Mouse (Mus musculus) CH12.LX (cell line): ENCODE measurements around the gene Mlh1. TPM values are rescaled to one million over a fixed set of nuclear protein-coding genes. Genes with fewer than 3 reads are reported as not detected.

Experiments
- DNase-seq: peaks from one replicate; pipeline ENCODE4 v3.0.0-alpha.2; 2013; ENCODE audit errors: extremely low read depth
- H3K27ac ChIP-seq: 2 replicates; pipeline ENCODE4 v1.5.1; 2012; ENCODE audit warnings: low read depth, mild to moderate bottlenecking, control low read depth, moderate library complexity; ENCODE audit not compliant: insufficient read depth
- H3K27me3 ChIP-seq: replicated peaks from 2 replicates; pipeline ENCODE3; 2012; ENCODE audit warnings: inconsistent platforms
- H3K36me3 ChIP-seq, 2 experiments: replicated peaks in 1 of 2; 2 replicates each; pipeline versions ENCODE3 to v1.6.1; 2012; ENCODE audit warnings: inconsistent platforms in 1 of 2, low read length in 1 of 2, mild to moderate bottlenecking in 1 of 2, mixed read lengths in 1 of 2, moderate library complexity in 1 of 2; ENCODE audit not compliant: control insufficient read depth in 1 of 2, insufficient read depth in 1 of 2
- H3K4me1 ChIP-seq, 2 experiments: 2 replicates each; pipeline ENCODE4 v1.6.1; 2012; ENCODE audit warnings: inconsistent platforms in 1 of 2, moderate library complexity in 1 of 2; ENCODE audit not compliant: insufficient read depth in 2 of 2, control insufficient read depth in 1 of 2
- H3K4me2 ChIP-seq: 2 replicates; pipeline ENCODE4 v1.6.1; 2012; ENCODE audit warnings: low read depth, mild to moderate bottlenecking, control low read depth; ENCODE audit not compliant: poor library complexity, insufficient read depth, severe bottlenecking
- H3K4me3 ChIP-seq, 3 experiments: fragments of 150-350 bp in 1 of 3; sonication (generic) in 1 of 3; replicated peaks in 1 of 3; 2 replicates each; pipeline versions ENCODE3 to v1.5.1; 2011 to 2012; ENCODE audit warnings: low read depth in 2 of 3, low read length in 2 of 3, mild to moderate bottlenecking in 2 of 3, moderate library complexity in 2 of 3, control low read depth in 1 of 3, improper control_type of control experiment in 1 of 3, inconsistent platforms in 1 of 3, mixed read lengths in 1 of 3; ENCODE audit not compliant: poor library complexity in 1 of 3
- H3K79me2 ChIP-seq: replicated peaks from 2 replicates; pipeline ENCODE4 v1.6.1; 2012; ENCODE audit warnings: mild to moderate bottlenecking, moderate library complexity; ENCODE audit not compliant: control insufficient read depth, poor library complexity, insufficient read depth, severe bottlenecking; ENCODE audit errors: extremely low read depth
- H3K9ac ChIP-seq: 2 replicates; pipeline ENCODE4 v1.6.1; 2012; ENCODE audit warnings: low read depth, mild to moderate bottlenecking, control low read depth, moderate library complexity; ENCODE audit not compliant: insufficient read depth
- H3K9me3 ChIP-seq: replicated peaks from 2 replicates; pipeline ENCODE3; 2012; ENCODE audit warnings: low read length, inconsistent platforms, mixed read lengths
- BHLHE40 ChIP-seq: IDR thresholded peaks from 2 replicates; pipeline ENCODE4 v1.6.1; 2011; ENCODE audit warnings: mild to moderate bottlenecking, low read depth, low read length, improper control_type of control experiment
- CHD1 ChIP-seq: IDR thresholded peaks from 2 replicates; pipeline ENCODE4 v1.6.1; 2012; ENCODE audit warnings: low read depth, low read length, improper control_type of control experiment, inconsistent platforms
- CHD2 ChIP-seq: IDR thresholded peaks from 2 replicates; pipeline ENCODE4 v1.6.1; 2011; ENCODE audit warnings: low read length, improper control_type of control experiment
- CTCF ChIP-seq, 2 experiments: IDR thresholded peaks in 1 of 2; conservative IDR thresholded peaks in 1 of 2; 2 replicates each; pipeline ENCODE4 v1.5.1; 2011 to 2012; ENCODE audit warnings: low read depth in 2 of 2, low read length in 2 of 2, improper control_type of control experiment in 1 of 2, inconsistent platforms in 1 of 2, mild to moderate bottlenecking in 1 of 2, moderate library complexity in 1 of 2
- E2F4 ChIP-seq: IDR thresholded peaks from 2 replicates; pipeline ENCODE4 v1.6.1; 2011; ENCODE audit warnings: low read depth, low read length, improper control_type of control experiment; ENCODE audit not compliant: insufficient replicate concordance
- ELF1 ChIP-seq: IDR thresholded peaks from 2 replicates; pipeline ENCODE4 v1.6.1; 2014; ENCODE audit warnings: low read depth, mild to moderate bottlenecking, inconsistent platforms, low read length, improper control_type of control experiment
- EP300 ChIP-seq: IDR thresholded peaks from 2 replicates; pipeline ENCODE4 v1.6.1; 2011; ENCODE audit warnings: low read length, improper control_type of control experiment
- GABPA ChIP-seq: IDR thresholded peaks from 2 replicates; pipeline ENCODE4 v1.6.1; 2012; ENCODE audit warnings: low read depth, low read length, improper control_type of control experiment, inconsistent platforms; ENCODE audit not compliant: insufficient replicate concordance
- HCFC1 ChIP-seq: IDR thresholded peaks from 2 replicates; pipeline ENCODE4 v1.6.1; 2012; ENCODE audit warnings: low read depth, mild to moderate bottlenecking, inconsistent platforms, low read length, improper control_type of control experiment
- JUND ChIP-seq: conservative IDR thresholded peaks from 2 replicates; pipeline ENCODE4 v1.6.1; 2011; ENCODE audit warnings: low read depth, low read length, improper control_type of control experiment
- KAT2A ChIP-seq: IDR thresholded peaks from 2 replicates; pipeline ENCODE4 v1.6.1; 2012; ENCODE audit warnings: low read length, improper control_type of control experiment, inconsistent platforms; ENCODE audit not compliant: insufficient replicate concordance
- MAFK ChIP-seq: IDR thresholded peaks from 2 replicates; pipeline ENCODE4 v1.6.1; 2011; ENCODE audit warnings: low read length, improper control_type of control experiment; ENCODE audit not compliant: insufficient replicate concordance
- MAX ChIP-seq: IDR thresholded peaks from 2 replicates; pipeline ENCODE4 v1.6.1; 2011; ENCODE audit warnings: low read length, improper control_type of control experiment
- MAZ ChIP-seq: IDR thresholded peaks from 2 replicates; pipeline ENCODE4 v1.6.1; 2012; ENCODE audit warnings: low read depth, mild to moderate bottlenecking, inconsistent platforms, low read length, improper control_type of control experiment, moderate library complexity
- MXI1 ChIP-seq: IDR thresholded peaks from 2 replicates; pipeline ENCODE4 v1.6.1; 2011; ENCODE audit warnings: mild to moderate bottlenecking, low read depth, low read length, improper control_type of control experiment
- MYC ChIP-seq: IDR thresholded peaks from 2 replicates; pipeline ENCODE4 v1.6.1; 2011; ENCODE audit warnings: low read depth, mild to moderate bottlenecking, improper control_type of control experiment, low read length
- NRF1 ChIP-seq: IDR thresholded peaks from 2 replicates; pipeline ENCODE4 v1.6.1; 2014; ENCODE audit warnings: low read depth, mild to moderate bottlenecking, inconsistent platforms, low read length, improper control_type of control experiment, moderate library complexity
- PAX5 ChIP-seq: IDR thresholded peaks from 2 replicates; pipeline ENCODE4 v1.6.1; 2012; ENCODE audit warnings: low read length, inconsistent platforms, mixed read lengths
- POLR2A ChIP-seq: IDR thresholded peaks from 2 replicates; pipeline ENCODE4 v1.6.1; 2011; ENCODE audit warnings: low read depth, mild to moderate bottlenecking, improper control_type of control experiment, low read length
- POLR2AphosphoS2 ChIP-seq: IDR thresholded peaks from 2 replicates; pipeline ENCODE4 v1.6.1; 2011; ENCODE audit warnings: low read depth, low read length, improper control_type of control experiment
- RCOR1 ChIP-seq: conservative IDR thresholded peaks from 2 replicates; pipeline ENCODE4 v1.6.1; 2012; ENCODE audit warnings: low read depth, mild to moderate bottlenecking, inconsistent platforms, low read length, improper control_type of control experiment
- SMC3 ChIP-seq: IDR thresholded peaks from 2 replicates; pipeline ENCODE4 v1.6.1; 2011; ENCODE audit warnings: low read depth, low read length, improper control_type of control experiment
- TBP ChIP-seq: conservative IDR thresholded peaks from 2 replicates; pipeline ENCODE4 v1.6.1; 2011; ENCODE audit warnings: low read depth, low read length, improper control_type of control experiment
- TCF12 ChIP-seq: IDR thresholded peaks from 2 replicates; pipeline ENCODE4 v1.6.1; 2014; ENCODE audit warnings: low read depth, mild to moderate bottlenecking, inconsistent platforms, low read length, improper control_type of control experiment
- USF1 ChIP-seq: IDR thresholded peaks from 2 replicates; pipeline ENCODE4 v1.6.1; 2014; ENCODE audit warnings: low read depth, mild to moderate bottlenecking, inconsistent platforms, low read length, improper control_type of control experiment
- ZKSCAN1 ChIP-seq: IDR thresholded peaks from 2 replicates; pipeline ENCODE4 v1.6.1; 2012; ENCODE audit warnings: low read depth, inconsistent platforms, low read length, improper control_type of control experiment, borderline replicate concordance
- ZMIZ1 ChIP-seq: IDR thresholded peaks from 2 replicates; pipeline ENCODE4 v1.6.1; 2012; ENCODE audit warnings: low read depth, mild to moderate bottlenecking, inconsistent platforms, low read length, improper control_type of control experiment
- ZNF384 ChIP-seq: IDR thresholded peaks from 2 replicates; pipeline ENCODE4 v1.6.1; 2012; ENCODE audit warnings: low read depth, low read length, improper control_type of control experiment, inconsistent platforms
- dilution Hi-C: fragments of 300-500 bp; cut with MboI; formaldehyde crosslinking; loops from 2 replicates; pipeline ENCODE4 v1.14.3; 2020; ENCODE audit warnings: low sequenced_read_pairs; ENCODE audit not compliant: extremely low pct_unique_long_range_greater_than_20kb, extremely low pct_ligation_motif_present
- in situ Hi-C: fragments of 300-500 bp; cut with MboI; formaldehyde crosslinking; loops from 3 replicates; pipeline ENCODE4 v1.14.3; 2019; ENCODE audit warnings: low sequenced_read_pairs, low pct_ligation_motif_present, low pct_unique_long_range_greater_than_20kb, mixed read lengths
- polyA plus RNA-seq: library from polyadenylated mRNA; unstranded; fragments of >175 nt; gene quantifications from 2 replicates; pipeline ENCODE4 v1.2.1, GENCODE M21; 2012; ENCODE audit warnings: low read depth; ENCODE audit not compliant: insufficient read length
- total RNA-seq, 2 experiments: library from RNA; depleted of rRNA; stranded (reverse); fragments of 300-350 nt in 1 of 2; fragments of >200 nt in 1 of 2; gene quantifications; 2 replicates each; pipeline ENCODE4 v1.2.3; 2012 to 2014

Gene Mlh1
- total and polyA plus RNA-seq, 3 experiments: 25.7 to 57.9 (median 50.2) TPM

GRCm38 (mm10) chr9:111243384-111243783, 28.2 kb downstream of the Mlh1 start:
- in situ Hi-C loops (no loop called here), dilution Hi-C loops (no loop called here)
- H3K9ac ChIP-seq: no peak overlapping the region

DNA sequence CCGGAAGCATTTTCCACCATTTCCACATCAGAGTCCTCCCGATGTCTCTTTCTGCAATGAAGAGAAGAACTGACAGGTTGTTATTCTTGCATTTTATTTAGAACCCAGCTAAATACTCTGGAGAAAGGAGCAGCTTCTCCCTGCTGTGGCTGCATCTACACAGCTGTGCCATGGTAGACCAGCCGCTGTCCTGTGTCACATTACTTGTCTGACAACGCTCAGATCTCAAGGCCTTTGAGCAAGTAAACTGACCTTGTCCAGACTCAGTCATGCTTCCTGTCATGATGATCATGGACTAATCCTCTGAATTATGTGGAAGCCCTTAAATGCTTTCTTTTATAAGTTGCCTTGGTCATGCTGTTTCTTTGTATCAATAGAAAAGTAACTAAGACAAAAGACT, 31.8 kb downstream of the Mlh1 start:
- in situ Hi-C loops (no loop called here), dilution Hi-C loops (no loop called here)
- Histone ChIP-seq H3K27ac (no peak overlapping the region), H3K9ac (no peak overlapping the region), H3K27me3 (no peaks in the 10 kb centered on the region), H3K79me2 (no peaks in the 10 kb centered on the region), H3K36me3 (peaks cover 67 to 91% of the 10 kb centered on the region in 2 experiments), H3K4me2 (no peak overlapping the region), H3K4me3 (no peak overlapping the region), H3K4me1 (peaks cover 0 to 4% of the 10 kb centered on the region in 2 experiments; a peak in 1 of 4 replicates), H3K9me3 (no peaks in the 10 kb centered on the region)
- no peak for DNase-seq
- TF ChIP-seq PAX5 (no peak), ZKSCAN1 (no peak), ZMIZ1 (no peak), BHLHE40 (no peak), MYC (no peak), RCOR1 (no peak), TBP (no peak), ELF1 (no peak), POLR2AphosphoS2 (no peak), MAFK (no peak), E2F4 (no peak), CTCF (conservative IDR thresholded peaks at IDR 0.05 in 1 of 2, IDR thresholded peaks at IDR 0.05 in 1 of 2; ENCODE audit: low read depth in 2 of 2, low read length in 2 of 2) (no peak), SMC3 (no peak), CHD2 (no peak)

More at GRCm38 (mm10) chr9:111243384-111243783, 28.2 kb downstream of the Mlh1 start:
- H3K27ac ChIP-seq: no peak overlapping the region
- H3K9me3 ChIP-seq: no peaks in the 10 kb centered on the region
- DNase-seq: no peak
- H3K79me2 ChIP-seq: no peaks in the 10 kb centered on the region
- no peak overlapping the region for H3K4me3 ChIP-seq
- peaks cover 64 to 86% of the 10 kb centered on the region in 2 experiments for H3K36me3 ChIP-seq
- no peak for TF ChIP-seq CHD1
- TF ChIP-seq SMC3: no peak
- no peak for TF ChIP-seq POLR2A
- TF ChIP-seq MXI1: no peak
- no peak for TF ChIP-seq HCFC1
- TF ChIP-seq ZKSCAN1: no peak
- TF ChIP-seq TCF12: no peak
- TF ChIP-seq MAX: no peak
- no peak for TF ChIP-seq JUND
- TF ChIP-seq GABPA: no peak
- TF ChIP-seq KAT2A: no peak
- no peak for TF ChIP-seq EP300
- TF ChIP-seq ZNF384: no peak
- no peak for TF ChIP-seq USF1
- TF ChIP-seq BHLHE40: no peak
- no peak for TF ChIP-seq MAZ
- TF ChIP-seq NRF1: no peak
- H3K27me3 ChIP-seq: no peaks in the 10 kb centered on the region
- H3K4me1 ChIP-seq: peaks cover 0 to 4% of the 10 kb centered on the region in 2 experiments; a peak in 1 of 4 replicates
- H3K4me2 ChIP-seq: no peak overlapping the region
